Mouse (Mus musculus): Measurements from ENCODE around the gene Plod3. TPM values are rescaled to one million over a fixed set of nuclear protein-coding genes. Genes with fewer than 3 reads are reported as not detected.

Plod3 gene
- polyA plus RNA-seq, 1 experiment = 124 TPM

- peak overlapping the region; percentile 23 for H3ac ChIP-seq (ENCODE audit: control insufficient read depth, insufficient read length)
- TF ChIP-seq POLR2AphosphoS2 (IDR thresholded peaks at IDR 0.05; ENCODE audit: insufficient read length, low read depth) (peak; percentile 90), POLR2A (IDR thresholded peaks at IDR 0.05; ENCODE audit: insufficient read length, low read depth) (peak; percentile 75), SRF (IDR thresholded peaks at IDR 0.05; ENCODE audit: control insufficient read depth, insufficient read length, low read depth) (no peak)
- H3K4me2 ChIP-seq (ENCODE audit: low read depth) = peak overlapping the region; percentile 90
- no peaks in the 10 kb centered on the region for H3K79me2 ChIP-seq (ENCODE audit: control insufficient read depth, insufficient read depth)
- H3K36me3 ChIP-seq (ENCODE audit: control insufficient read depth, insufficient read depth) = no peaks in the 10 kb centered on the region
- H3K27me3 ChIP-seq (ENCODE audit: control insufficient read depth, insufficient read depth, insufficient read length) = no peaks in the 10 kb centered on the region
- peak overlapping the region; percentile 62 for H3K4me3 ChIP-seq
Observed at GRCm38 (mm10) chr5:136961983-136962461, 24.8 kb upstream of the Plod3 start.

- Histone ChIP-seq H3K27me3 (ENCODE audit: control insufficient read depth, insufficient read depth, insufficient read length) (no peaks in the 10 kb centered on the region), H3K4me3 (peak overlapping the region; percentile 62), H3K4me2 (ENCODE audit: low read depth) (peak overlapping the region; percentile 90), H3K79me2 (ENCODE audit: control insufficient read depth, insufficient read depth) (no peaks in the 10 kb centered on the region), H3ac (ENCODE audit: control insufficient read depth, insufficient read length) (peak overlapping the region; percentile 23), H3K36me3 (ENCODE audit: control insufficient read depth, insufficient read depth) (no peaks in the 10 kb centered on the region)
- TF ChIP-seq E2F4 (IDR thresholded peaks at IDR 0.05; ENCODE audit: insufficient read depth) (no peak), MYOG (IDR thresholded peaks at IDR 0.05; ENCODE audit: control insufficient read depth in 1 of 3, insufficient read depth in 1 of 3, insufficient read length in 2 of 3, low read depth in 2 of 3) (no peak), USF1 (IDR thresholded peaks at IDR 0.05; ENCODE audit: low read depth) (no peak), POLR2AphosphoS2 (IDR thresholded peaks at IDR 0.05; ENCODE audit: insufficient read length, low read depth) (no peak)
Observed at GRCm38 (mm10) chr5:136962501-136962900, 24.3 kb upstream of the Plod3 start.

- Histone ChIP-seq H3ac (ENCODE audit: control insufficient read depth, insufficient read length) (no peak overlapping the region), H3K4me2 (ENCODE audit: low read depth) (peak overlapping the region; percentile 90), H3K36me3 (ENCODE audit: control insufficient read depth, insufficient read depth) (no peaks in the 10 kb centered on the region), H3K79me2 (ENCODE audit: control insufficient read depth, insufficient read depth) (no peaks in the 10 kb centered on the region), H3K4me3 (peak overlapping the region; percentile 62), H3K27me3 (ENCODE audit: control insufficient read depth, insufficient read depth, insufficient read length) (no peaks in the 10 kb centered on the region)
- TF ChIP-seq REST (IDR thresholded peaks at IDR 0.05; ENCODE audit: insufficient read depth, insufficient read length) = no peak
- no peak for TF ChIP-seq CEBPB (IDR thresholded peaks at IDR 0.05; ENCODE audit: insufficient read depth, poor library complexity, severe bottlenecking)
- no peak for TF ChIP-seq TCF12 (IDR thresholded peaks at IDR 0.05; ENCODE audit: insufficient read depth, poor library complexity, severe bottlenecking)
Observed at GRCm38 (mm10) chr5:136962966-136963540, 23.8 kb upstream of the Plod3 start.

DNA sequence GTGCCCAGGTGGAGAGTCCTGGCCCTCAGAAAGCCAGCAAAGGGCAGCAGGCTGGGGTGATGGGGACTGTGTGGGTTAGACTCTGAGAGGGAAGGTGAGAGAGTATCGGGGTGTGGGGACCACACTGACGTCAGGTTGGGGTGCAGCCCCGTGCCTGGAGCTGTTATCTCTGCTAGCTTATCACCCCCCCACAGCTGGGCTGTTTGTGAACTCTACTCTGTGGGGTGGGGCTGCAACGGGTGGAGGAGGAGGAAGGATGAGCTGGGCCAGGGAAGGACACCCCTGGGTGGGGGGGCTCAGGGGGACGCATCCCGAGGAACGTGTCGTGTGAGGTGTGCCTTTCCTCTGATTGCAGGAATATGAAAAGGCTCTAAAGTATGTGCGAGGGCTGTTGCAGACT, 21.6 kb upstream of the Plod3 start:
- Histone ChIP-seq H3K27me3 (ENCODE audit: control insufficient read depth, insufficient read depth, insufficient read length) (no peaks in the 10 kb centered on the region), H3K4me3 (no peak overlapping the region), H3K36me3 (ENCODE audit: control insufficient read depth, insufficient read depth) (no peaks in the 10 kb centered on the region), H3K4me2 (ENCODE audit: low read depth) (no peak overlapping the region), H3ac (ENCODE audit: control insufficient read depth, insufficient read length) (no peak overlapping the region), H3K79me2 (ENCODE audit: control insufficient read depth, insufficient read depth) (no peaks in the 10 kb centered on the region)
- TF ChIP-seq USF1 (IDR thresholded peaks at IDR 0.05; ENCODE audit: low read depth) = no peak
- TF ChIP-seq MYOG (IDR thresholded peaks at IDR 0.05; ENCODE audit: control insufficient read depth in 1 of 3, insufficient read depth in 1 of 3, insufficient read length in 2 of 3, low read depth in 2 of 3) = no peak
- no peak for TF ChIP-seq POLR2AphosphoS2 (IDR thresholded peaks at IDR 0.05; ENCODE audit: insufficient read length, low read depth)
- TF ChIP-seq MYOD1 (IDR thresholded peaks at IDR 0.05; ENCODE audit: control insufficient read depth in 1 of 3, insufficient read length in 2 of 3, low read depth in 2 of 3) = no peak
- TF ChIP-seq REST (IDR thresholded peaks at IDR 0.05; ENCODE audit: insufficient read depth, insufficient read length) = no peak
- no peak for TF ChIP-seq CEBPB (IDR thresholded peaks at IDR 0.05; ENCODE audit: insufficient read depth, poor library complexity, severe bottlenecking)
- TF ChIP-seq POLR2A (IDR thresholded peaks at IDR 0.05; ENCODE audit: insufficient read length, low read depth) = no peak
- TF ChIP-seq E2F4 (IDR thresholded peaks at IDR 0.05; ENCODE audit: insufficient read depth) = no peak
- TF ChIP-seq SRF (IDR thresholded peaks at IDR 0.05; ENCODE audit: control insufficient read depth, insufficient read length, low read depth) = no peak
- TF ChIP-seq MAX (IDR thresholded peaks at IDR 0.05; ENCODE audit: low read depth) = no peak
- TF ChIP-seq TCF3 (IDR thresholded peaks at IDR 0.05; ENCODE audit: insufficient read length, low read depth) = no peak
- TF ChIP-seq TCF12 (IDR thresholded peaks at IDR 0.05; ENCODE audit: insufficient read depth, poor library complexity, severe bottlenecking) = no peak

DNA sequence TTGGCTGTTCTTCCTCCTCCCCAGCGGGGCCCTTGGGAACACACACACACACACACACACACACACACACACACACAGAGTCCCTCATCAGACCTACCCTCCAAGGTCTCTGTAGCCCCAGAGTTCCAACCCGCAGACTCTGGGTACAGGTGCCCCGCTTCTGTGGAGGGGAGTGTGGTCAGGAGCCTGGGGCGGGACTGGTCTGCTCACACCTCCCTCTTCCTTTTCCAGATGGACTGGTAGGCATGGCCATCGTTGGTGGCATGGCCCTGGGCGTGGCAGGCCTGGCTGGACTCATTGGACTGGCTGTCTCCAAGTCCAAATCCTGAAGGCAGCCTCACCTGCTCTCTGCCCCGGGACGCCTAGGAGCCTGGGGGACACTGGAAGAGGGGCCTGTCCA, 21.1 kb upstream of the Plod3 start:
- Histone ChIP-seq H3K4me2 (ENCODE audit: low read depth) (no peak overlapping the region), H3K36me3 (ENCODE audit: control insufficient read depth, insufficient read depth) (no peaks in the 10 kb centered on the region), H3K27me3 (ENCODE audit: control insufficient read depth, insufficient read depth, insufficient read length) (no peaks in the 10 kb centered on the region), H3K79me2 (ENCODE audit: control insufficient read depth, insufficient read depth) (no peaks in the 10 kb centered on the region), H3ac (ENCODE audit: control insufficient read depth, insufficient read length) (no peak overlapping the region), H3K4me3 (no peak overlapping the region)
- TF ChIP-seq MYOD1 (IDR thresholded peaks at IDR 0.05; ENCODE audit: control insufficient read depth in 1 of 3, insufficient read length in 2 of 3, low read depth in 2 of 3) (no peak), POLR2AphosphoS2 (IDR thresholded peaks at IDR 0.05; ENCODE audit: insufficient read length, low read depth) (no peak), MAX (IDR thresholded peaks at IDR 0.05; ENCODE audit: low read depth) (no peak), TCF12 (IDR thresholded peaks at IDR 0.05; ENCODE audit: insufficient read depth, poor library complexity, severe bottlenecking) (no peak), POLR2A (IDR thresholded peaks at IDR 0.05; ENCODE audit: insufficient read length, low read depth) (no peak), USF1 (IDR thresholded peaks at IDR 0.05; ENCODE audit: low read depth) (no peak), CEBPB (IDR thresholded peaks at IDR 0.05; ENCODE audit: insufficient read depth, poor library complexity, severe bottlenecking) (no peak), MYOG (IDR thresholded peaks at IDR 0.05; ENCODE audit: control insufficient read depth in 1 of 3, insufficient read depth in 1 of 3, insufficient read length in 2 of 3, low read depth in 2 of 3) (no peak), E2F4 (IDR thresholded peaks at IDR 0.05; ENCODE audit: insufficient read depth) (no peak), REST (IDR thresholded peaks at IDR 0.05; ENCODE audit: insufficient read depth, insufficient read length) (no peak), TCF3 (IDR thresholded peaks at IDR 0.05; ENCODE audit: insufficient read length, low read depth) (no peak), SRF (IDR thresholded peaks at IDR 0.05; ENCODE audit: control insufficient read depth, insufficient read length, low read depth) (no peak)

Measured in myocyte (in vitro differentiated cells).